Mouse (Mus musculus): ENCODE data around the gene Oxa1l. TPM values are rescaled to one million over a fixed set of nuclear protein-coding genes. Genes with fewer than 3 reads are reported as not detected.
"Not testable (repeated sequence)": the region's sequence is repeated elsewhere in the genome, so short reads cannot be mapped to it uniquely, and the experiment has no call there.

Gene Oxa1l
- polyA plus RNA-seq, 1 experiment: 153 TPM

DNA sequence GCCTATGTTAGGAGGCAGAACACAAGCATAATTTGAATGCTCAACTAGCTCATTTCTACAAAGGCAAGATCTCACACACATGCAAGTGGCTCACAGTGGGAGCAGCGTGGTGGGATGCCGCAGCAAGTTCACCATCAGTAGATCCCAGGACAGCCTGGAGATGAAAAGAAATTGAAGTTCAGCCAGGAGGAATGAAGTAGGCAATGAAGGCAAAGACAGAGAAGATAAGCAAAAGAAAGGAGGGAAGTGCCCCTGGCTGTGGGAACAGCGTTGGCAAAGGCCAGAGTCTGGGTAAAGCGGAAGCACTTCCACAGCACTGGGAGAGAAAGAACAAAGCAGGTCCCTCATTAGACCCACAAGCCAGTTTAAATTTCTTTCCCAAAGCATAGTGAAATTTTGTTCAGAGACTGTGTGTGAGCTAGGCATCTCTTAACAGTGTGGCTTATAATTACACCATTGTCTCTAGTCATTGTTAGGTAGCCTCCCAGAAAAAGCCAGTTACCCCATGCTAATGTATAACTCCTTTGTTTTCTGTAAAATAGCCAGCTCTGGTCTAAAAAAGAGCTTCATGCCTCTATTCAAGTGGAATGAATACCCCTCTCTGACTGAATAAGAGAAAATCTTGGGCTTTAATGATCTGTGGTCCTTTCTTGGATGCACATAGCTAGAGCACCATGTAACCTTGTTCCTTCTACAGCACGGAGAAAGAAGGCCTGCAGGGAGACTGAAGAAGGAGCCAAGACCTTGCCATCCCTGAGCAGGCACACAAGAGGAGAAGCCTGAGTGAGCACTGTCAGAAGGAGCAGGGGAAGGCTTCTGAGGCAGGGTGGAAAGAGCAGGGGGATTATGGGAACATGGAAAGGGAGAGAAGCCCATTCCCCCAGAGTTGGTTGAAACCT, 28.2 kb upstream of the Oxa1l start:
- Histone ChIP-seq H3K27me3 (replicated peaks; ENCODE audit: control insufficient read depth, insufficient read depth, low read length) (no peaks in the 10 kb centered on the region; the same call in 1 of the 2 replicates), H3K4me3 (ENCODE audit: insufficient read depth, low read depth, low read length) (no peak overlapping the region), H3K4me1 (ENCODE audit: control insufficient read depth, insufficient read depth, low read length) (no peaks in the 10 kb centered on the region), H3K27ac (ENCODE audit: insufficient read depth, low read depth, low read length) (no peak overlapping the region), H3K36me3 (ENCODE audit: control insufficient read depth, insufficient read depth, low read length) (no peaks in the 10 kb centered on the region)
- no peak for DNase-seq
- TF ChIP-seq POLR2A (IDR thresholded peaks at IDR 0.05; ENCODE audit: low read depth, low read length) (no peak), CTCF (conservative IDR thresholded peaks at IDR 0.05; ENCODE audit: insufficient read depth, insufficient read length, low read depth, low read length) (no peak)
- WGBS: 91% methylated on average over 5 of the region's 5 CpGs

DNA sequence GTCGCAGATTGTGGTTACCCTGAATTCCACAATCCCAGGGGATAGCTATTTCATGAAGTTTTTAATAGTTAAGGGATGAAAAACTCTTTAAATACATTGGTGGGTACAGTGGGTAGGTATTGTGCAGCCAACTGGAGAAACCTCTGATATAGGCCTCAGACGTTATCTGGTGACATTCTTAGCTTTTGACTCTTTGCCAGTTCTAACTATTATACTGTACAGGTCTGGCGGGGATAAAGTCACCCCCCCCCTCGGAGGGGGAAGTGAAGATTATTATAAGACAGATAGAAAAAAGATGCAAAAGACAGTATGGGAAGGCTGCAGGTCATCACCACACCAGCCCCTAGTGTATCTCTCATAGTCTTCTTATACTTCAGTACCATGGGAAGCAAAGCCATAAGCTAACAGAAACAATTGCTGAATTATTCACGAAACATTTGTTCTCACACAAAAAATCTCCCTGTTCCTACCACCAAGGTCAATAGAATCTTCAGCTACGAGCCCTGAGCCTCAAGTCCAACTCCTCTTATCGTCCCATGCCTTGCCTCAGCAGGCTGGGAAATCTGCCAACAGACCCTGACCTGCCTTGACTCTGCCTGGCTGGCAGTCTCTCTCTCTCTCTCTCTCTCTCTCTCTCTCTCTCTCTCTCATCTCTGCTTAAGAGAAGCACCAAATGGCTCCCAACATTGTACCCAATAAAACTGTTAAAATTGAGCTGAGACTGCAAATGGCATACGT, 27.0 kb upstream of the Oxa1l start:
- 49% methylated on average over 8 of the region's 8 CpGs for WGBS
- no peaks in the 10 kb centered on the region for H3K4me1 ChIP-seq (ENCODE audit: control insufficient read depth, insufficient read depth, low read length)
- DNase-seq: peak; percentile 31
- TF ChIP-seq CTCF (conservative IDR thresholded peaks at IDR 0.05; ENCODE audit: insufficient read depth, insufficient read length, low read depth, low read length) (no peak), POLR2A (IDR thresholded peaks at IDR 0.05; ENCODE audit: low read depth, low read length) (no peak)
- H3K4me3 ChIP-seq (ENCODE audit: insufficient read depth, low read depth, low read length): no peak overlapping the region
- no peaks in the 10 kb centered on the region; the same call in 1 of the 2 replicates for H3K27me3 ChIP-seq (replicated peaks; ENCODE audit: control insufficient read depth, insufficient read depth, low read length)
- no peaks in the 10 kb centered on the region for H3K36me3 ChIP-seq (ENCODE audit: control insufficient read depth, insufficient read depth, low read length)
- H3K27ac ChIP-seq (ENCODE audit: insufficient read depth, low read depth, low read length): no peak overlapping the region

DNA sequence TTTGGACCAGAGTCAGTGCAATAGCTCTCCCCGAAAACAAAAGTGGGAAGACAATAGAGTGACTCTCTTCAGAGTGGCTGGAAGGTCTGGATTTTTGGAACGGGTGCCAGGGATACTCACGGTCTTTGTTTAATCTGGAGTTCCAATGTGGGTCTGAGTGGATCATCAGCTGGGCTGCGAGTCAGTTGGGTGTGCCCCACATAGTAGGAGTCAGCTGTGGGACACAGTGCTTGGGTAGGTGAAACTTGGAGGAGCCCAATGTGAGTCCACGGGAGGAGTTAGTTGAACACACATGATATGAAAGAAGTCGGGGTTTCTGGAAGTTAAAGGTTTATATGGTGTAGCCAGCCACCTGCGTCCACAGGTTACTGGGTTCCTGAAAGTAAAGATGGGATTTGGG, 19.8 kb upstream of the Oxa1l start:
- TF ChIP-seq CTCF (conservative IDR thresholded peaks at IDR 0.05; ENCODE audit: insufficient read depth, insufficient read length, low read depth, low read length): no peak
- no peak for TF ChIP-seq POLR2A (IDR thresholded peaks at IDR 0.05; ENCODE audit: low read depth, low read length)
- no peaks in the 10 kb centered on the region for H3K36me3 ChIP-seq (ENCODE audit: control insufficient read depth, insufficient read depth, low read length)
- 74% methylated on average over 7 of the region's 7 CpGs for WGBS

DNA sequence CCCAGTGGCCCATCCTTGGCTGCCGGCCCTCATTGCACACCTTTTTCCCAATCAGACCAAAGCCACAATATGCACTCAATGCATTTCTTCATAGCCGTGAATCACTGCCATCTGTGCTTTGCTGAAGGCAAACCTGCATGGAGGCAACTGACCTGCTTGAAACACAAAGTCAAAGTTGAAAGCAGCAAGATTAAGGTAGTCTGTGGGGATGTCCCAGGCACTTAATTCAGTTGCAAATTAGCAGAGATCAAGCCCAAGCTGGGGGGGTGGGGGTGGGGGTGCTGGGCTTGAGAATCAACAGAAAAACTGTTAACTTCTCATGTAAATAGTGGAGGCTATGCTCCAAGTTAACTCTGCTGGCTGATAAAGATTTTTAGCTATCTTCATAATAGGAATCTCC, 18.8 kb upstream of the Oxa1l start:
- not testable (repeated sequence) for H3K27ac ChIP-seq (ENCODE audit: insufficient read depth, low read depth, low read length); H3K36me3 ChIP-seq (ENCODE audit: control insufficient read depth, insufficient read depth, low read length)
- WGBS: 74% methylated on average over 2 of the region's 2 CpGs

More for the DNA sequence above, 19.8 kb upstream of the Oxa1l start:
- DNase-seq: no peak
- H3K4me3 ChIP-seq (ENCODE audit: insufficient read depth, low read depth, low read length): no peak overlapping the region
- no peak overlapping the region for H3K27ac ChIP-seq (ENCODE audit: insufficient read depth, low read depth, low read length)
- H3K27me3 ChIP-seq (replicated peaks; ENCODE audit: control insufficient read depth, insufficient read depth, low read length): no peaks in the 10 kb centered on the region
- no peaks in the 10 kb centered on the region for H3K4me1 ChIP-seq (ENCODE audit: control insufficient read depth, insufficient read depth, low read length)

GRCm38 (mm10) chr14:54350773-54351541, 9.7 kb upstream of the Oxa1l start:
- not testable (repeated sequence) for DNase-seq; H3K4me1 ChIP-seq (ENCODE audit: control insufficient read depth, insufficient read depth, low read length); H3K27ac ChIP-seq (ENCODE audit: insufficient read depth, low read depth, low read length); H3K4me3 ChIP-seq (ENCODE audit: insufficient read depth, low read depth, low read length); H3K27me3 ChIP-seq (replicated peaks; ENCODE audit: control insufficient read depth, insufficient read depth, low read length); H3K36me3 ChIP-seq (ENCODE audit: control insufficient read depth, insufficient read depth, low read length)
- 89% methylated on average over 16 of the region's 16 CpGs for WGBS

More for the DNA sequence above, 18.8 kb upstream of the Oxa1l start:
- H3K27me3 ChIP-seq (replicated peaks; ENCODE audit: control insufficient read depth, insufficient read depth, low read length); H3K4me1 ChIP-seq (ENCODE audit: control insufficient read depth, insufficient read depth, low read length); H3K4me3 ChIP-seq (ENCODE audit: insufficient read depth, low read depth, low read length); DNase-seq: not testable (repeated sequence)

GRCm38 (mm10) chr14:54352314-54352713, 8.3 kb upstream of the Oxa1l start:
- no peaks in the 10 kb centered on the region for H3K27me3 ChIP-seq (replicated peaks; ENCODE audit: control insufficient read depth, insufficient read depth, low read length)
- H3K27ac ChIP-seq (ENCODE audit: insufficient read depth, low read depth, low read length): no peak overlapping the region
- H3K36me3 ChIP-seq (ENCODE audit: control insufficient read depth, insufficient read depth, low read length): no peaks in the 10 kb centered on the region
- DNase-seq: no peak
- H3K4me3 ChIP-seq (ENCODE audit: insufficient read depth, low read depth, low read length): no peak overlapping the region
- no peaks in the 10 kb centered on the region for H3K4me1 ChIP-seq (ENCODE audit: control insufficient read depth, insufficient read depth, low read length)
- WGBS: 80% methylated on average over 8 of the region's 8 CpGs
- TF ChIP-seq POLR2A (IDR thresholded peaks at IDR 0.05; ENCODE audit: low read depth, low read length): no peak
- no peak for TF ChIP-seq CTCF (conservative IDR thresholded peaks at IDR 0.05; ENCODE audit: insufficient read depth, insufficient read length, low read depth, low read length)

- no peak overlapping the region for H3K27ac ChIP-seq (ENCODE audit: insufficient read depth, low read depth, low read length)
- H3K4me1 ChIP-seq (ENCODE audit: control insufficient read depth, insufficient read depth, low read length): no peaks in the 10 kb centered on the region
- DNase-seq: no peak
- TF ChIP-seq CTCF (conservative IDR thresholded peaks at IDR 0.05; ENCODE audit: insufficient read depth, insufficient read length, low read depth, low read length): no peak; the same call in 1 of the 2 replicates
- TF ChIP-seq POLR2A (IDR thresholded peaks at IDR 0.05; ENCODE audit: low read depth, low read length): no peak
- no peaks in the 10 kb centered on the region for H3K36me3 ChIP-seq (ENCODE audit: control insufficient read depth, insufficient read depth, low read length)
- no peaks in the 10 kb centered on the region for H3K27me3 ChIP-seq (replicated peaks; ENCODE audit: control insufficient read depth, insufficient read depth, low read length)
- WGBS: 50% methylated on average over 1 of the region's 1 CpGs
- H3K4me3 ChIP-seq (ENCODE audit: insufficient read depth, low read depth, low read length): no peak overlapping the region
Observed at GRCm38 (mm10) chr14:54354406-54354805, 6.2 kb upstream of the Oxa1l start.

Data from kidney, adult 2 months (tissue).